Mouse (Mus musculus): ENCODE measurements around the gene Serpinf2.
"Not testable (repeated sequence)": the region's sequence is repeated elsewhere in the genome, so short reads cannot be mapped to it uniquely, and the experiment has no call there.

Serpinf2 gene

GRCm38 (mm10) chr11:75383529-75383928 lies 55.9 kb downstream of the Serpinf2 start:
- in situ Hi-C loops (cut with MseI, MboI), result not testable (repeated sequence)

All from mouse trophoblast stem cell (cell line).